Mouse (Mus musculus) kidney, postnatal 10 days (tissue): ENCODE data around the gene Gm49776.

Source experiments
- DNase-seq: peaks from one replicate; pipeline ENCODE4 v3.0.0; 2021; ENCODE audit warnings: mixed read lengths

Gm49776 gene

DNA sequence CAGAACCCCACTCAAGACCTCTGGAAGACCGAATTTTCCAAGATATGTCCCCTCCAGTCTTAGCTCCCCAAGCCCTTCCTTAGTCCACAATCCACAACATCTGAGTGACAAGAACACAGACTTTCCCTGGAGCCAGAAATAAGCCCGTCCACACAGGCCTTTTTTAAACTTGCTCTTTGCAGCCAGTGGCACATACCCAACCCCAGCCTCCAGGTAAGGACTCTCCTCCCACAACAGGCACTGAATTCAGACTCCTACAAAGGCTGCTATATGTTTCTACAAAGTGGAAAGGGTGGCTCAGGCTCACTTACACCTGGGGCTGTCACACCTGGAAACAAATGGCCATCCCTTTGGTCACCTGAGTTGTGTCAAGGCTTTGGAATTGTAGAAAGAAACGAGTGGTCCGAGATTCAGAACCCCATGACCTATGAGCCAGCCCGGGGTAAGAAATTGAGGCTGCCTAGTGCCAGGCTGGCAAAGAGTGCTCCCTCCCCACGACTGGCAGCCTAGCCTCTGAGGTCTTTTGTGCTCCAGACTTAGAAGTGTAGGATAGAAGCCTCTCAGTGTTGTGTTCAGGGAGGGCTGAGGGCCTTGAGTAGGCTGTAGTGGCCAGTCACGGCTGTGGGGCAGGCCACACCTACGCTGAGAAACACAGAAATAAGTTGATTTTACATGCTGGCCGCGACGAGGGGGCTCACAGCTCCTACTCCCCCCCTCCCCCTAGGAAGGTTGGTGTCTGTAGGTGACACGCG lies 24.0 kb downstream of the Gm49776 start:
- peak; percentile 28 for DNase-seq

DNA sequence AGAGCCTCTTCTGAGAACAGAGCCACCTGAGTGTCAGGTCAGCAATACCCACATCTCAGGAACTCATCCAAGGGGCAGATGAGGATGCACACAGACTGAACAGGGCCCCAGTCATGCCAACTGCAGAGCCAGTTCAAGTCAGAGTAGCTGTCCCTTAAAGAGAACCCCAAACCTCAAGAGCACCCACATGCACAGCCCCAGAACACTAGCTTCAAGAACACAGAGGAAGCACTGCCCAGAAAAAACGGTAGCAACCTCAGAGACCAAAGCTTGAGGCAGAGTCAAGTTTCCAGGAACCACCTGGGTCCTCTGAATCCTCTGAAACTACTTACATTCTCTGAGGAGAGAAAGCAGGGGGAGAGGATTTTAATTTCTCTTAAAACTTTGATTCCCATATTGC lies 24.7 kb downstream of the Gm49776 start:
- DNase-seq, result no peak

DNA sequence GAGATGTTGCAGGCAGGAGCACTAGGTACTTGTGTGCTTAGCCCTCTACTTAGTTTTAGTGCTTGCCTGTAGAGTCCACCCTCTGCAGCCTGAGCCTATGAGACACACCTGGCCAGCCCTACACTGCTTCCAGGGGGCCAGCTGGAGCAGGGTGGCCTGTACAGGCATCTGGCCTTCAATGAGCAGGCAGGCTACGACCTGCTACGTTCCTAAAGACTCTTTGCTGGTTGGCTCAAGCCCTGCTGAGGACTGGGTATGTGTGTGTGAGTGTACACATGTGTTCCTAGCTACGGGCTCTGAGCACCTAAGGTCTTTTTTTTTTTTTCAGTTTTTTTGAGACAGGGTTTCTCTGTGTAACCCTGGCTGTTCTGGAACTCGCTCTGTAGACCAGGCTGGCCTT lies 26.7 kb downstream of the Gm49776 start:
- no peak for DNase-seq

DNA sequence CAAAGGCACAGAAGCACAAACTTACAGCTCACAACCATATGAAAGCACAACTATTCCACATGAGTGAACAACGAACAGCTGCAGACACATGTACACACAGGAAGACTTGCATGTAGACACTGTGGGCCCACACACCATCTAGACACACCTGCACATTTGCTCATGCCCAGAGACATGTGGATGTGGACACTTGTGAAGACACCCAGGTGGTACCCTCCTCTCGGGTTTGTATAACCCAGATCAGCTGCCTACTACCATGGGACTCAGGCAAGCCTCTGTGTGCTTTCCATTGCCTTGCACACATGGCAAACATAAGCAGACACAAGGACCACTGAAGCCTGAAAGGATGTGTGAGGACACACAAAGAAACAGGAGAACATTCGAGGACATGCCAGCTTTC lies 27.1 kb downstream of the Gm49776 start:
- DNase-seq, result no peak

DNA sequence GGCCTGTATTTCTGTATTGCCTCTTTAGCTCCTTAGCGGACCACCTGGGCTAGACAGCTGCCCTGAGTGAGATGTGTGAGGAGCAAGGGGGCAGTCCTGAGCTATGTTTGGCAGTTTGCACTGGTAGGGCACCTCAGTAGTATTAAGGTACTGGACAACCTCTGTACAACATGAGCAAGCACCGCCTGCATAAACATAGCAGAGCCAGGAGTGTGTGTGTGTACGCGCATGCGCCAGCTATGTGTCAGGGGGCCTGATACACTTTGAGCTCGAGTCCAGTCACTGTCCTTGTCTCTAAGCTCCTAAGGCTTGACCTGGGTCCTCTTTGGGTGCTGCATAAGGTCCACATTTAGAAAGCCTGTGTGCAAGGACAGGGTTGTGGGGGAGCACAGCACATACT lies 27.5 kb downstream of the Gm49776 start:
- DNase-seq, result no peak

DNA sequence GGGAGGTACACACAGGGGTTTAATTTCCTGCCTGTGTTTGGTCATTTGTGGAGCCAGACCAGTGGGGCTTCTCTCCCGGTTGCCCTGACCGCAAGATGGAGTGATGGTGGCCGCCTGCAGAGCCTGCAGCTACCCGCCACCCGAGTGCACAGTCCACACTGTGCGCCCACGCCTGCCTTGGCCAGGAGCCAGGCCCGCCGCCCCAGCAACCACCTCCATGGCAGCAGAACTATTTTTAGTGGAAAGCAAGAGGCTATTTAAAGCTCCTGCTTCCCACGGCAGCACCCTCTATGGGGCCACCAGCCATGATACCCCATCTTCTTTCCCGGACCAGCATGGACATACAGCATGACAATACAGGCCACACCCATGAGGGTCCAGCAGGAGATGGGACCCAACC lies 28.5 kb downstream of the Gm49776 start:
- peak; percentile 40 for DNase-seq

DNA sequence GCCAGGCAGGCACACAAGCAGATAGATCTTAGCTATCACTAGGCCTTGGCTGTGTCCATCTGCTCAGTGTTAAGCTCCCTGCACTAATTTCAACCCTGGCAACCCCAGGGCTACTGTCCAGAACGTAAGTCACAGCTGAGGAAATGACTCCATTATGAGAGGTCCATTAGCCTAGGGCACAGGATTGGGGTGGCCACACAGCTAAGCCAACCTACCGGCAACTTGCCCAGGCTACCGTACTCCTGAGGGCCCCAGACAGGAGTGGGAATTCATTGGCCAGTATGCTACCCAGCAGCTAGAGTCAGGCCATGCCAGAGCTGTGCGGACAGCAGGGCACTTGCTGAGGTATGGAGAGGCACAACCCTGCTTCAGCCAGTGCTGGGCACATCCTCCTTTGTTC lies 29.3 kb downstream of the Gm49776 start:
- no peak for DNase-seq

DNA sequence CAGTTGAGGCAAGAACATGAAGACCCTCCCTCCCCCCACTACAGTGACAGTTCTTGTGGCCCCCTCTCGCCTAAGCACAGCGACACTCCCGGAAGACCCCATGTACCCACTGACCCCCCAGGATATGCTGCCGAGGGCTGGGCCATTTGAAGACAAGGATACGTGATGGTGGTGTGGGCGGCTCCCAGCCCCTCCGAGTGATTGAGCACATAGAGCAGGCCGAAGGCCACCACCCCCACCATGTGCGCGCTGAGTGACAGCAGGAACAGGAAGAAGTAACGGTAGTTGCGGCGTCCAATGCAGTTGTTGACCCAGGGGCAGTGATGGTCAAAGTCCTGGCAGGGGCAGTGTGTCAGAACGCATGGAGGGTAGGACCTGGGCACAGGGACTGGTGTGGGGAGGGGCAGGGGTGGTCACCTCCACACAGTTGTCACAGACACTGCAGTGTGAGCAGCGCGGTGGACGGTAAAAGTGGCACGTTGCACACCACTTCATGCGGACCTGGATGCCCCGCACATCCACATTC lies 30.2 kb downstream of the Gm49776 start:
- no peak for DNase-seq

DNA sequence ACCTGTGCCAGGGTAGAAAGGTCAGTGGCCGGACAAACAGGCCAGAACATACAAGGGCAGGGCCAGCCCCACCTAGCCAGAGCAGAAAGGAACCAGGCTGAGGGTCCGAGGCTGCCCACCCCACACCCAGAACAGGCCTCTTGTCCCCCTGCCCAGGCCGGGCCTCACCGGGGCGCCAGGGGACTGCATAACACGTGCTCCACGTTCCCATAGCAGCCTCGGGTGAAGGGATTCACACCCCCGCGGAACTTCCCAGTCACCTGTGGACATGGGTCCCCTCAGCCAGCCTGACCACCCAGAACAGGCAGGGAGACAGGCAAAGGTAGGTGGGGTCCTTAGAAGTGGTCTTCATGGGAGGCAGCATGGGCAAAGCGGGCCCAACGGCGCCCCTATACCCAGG lies 30.9 kb downstream of the Gm49776 start:
- DNase-seq, result no peak

DNA sequence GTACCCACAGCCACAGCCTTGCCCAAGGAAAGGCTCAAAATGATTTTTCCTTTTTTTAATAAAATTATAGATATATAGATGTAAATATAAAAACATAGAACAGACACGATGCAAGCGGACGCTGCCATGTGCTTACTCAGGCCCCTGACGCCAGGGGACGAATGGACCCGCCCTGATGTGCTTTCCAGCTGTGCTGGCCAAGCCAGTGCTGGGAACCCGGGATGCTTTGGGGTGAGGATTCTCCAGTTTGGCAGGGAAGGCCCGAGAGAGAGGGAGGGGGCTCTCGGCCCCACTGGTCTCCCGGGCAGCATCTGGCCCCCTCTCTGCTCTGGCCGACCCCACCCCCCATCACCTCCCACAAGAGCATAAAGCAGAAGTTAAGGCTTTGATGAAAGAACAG lies 35.9 kb downstream of the Gm49776 start:
- no peak for DNase-seq

DNA sequence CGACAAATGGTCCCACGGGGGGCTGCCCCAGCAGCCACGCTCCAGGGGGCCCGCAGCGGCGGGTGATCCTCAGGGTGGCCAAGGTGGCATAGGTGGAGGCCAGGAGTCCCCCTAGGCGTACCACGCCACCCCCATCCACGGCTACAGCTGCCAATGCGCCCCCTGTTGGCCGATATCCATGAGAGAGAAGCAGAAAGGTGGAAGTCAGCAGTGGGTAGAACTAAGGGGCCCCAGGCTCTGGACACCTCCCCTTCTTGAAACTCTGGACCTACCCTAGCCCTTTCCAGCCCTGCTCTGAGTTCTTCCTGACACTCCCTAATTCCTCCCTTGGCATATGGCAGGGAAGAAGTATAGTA lies 36.6 kb downstream of the Gm49776 start:
- no peak for DNase-seq

DNA sequence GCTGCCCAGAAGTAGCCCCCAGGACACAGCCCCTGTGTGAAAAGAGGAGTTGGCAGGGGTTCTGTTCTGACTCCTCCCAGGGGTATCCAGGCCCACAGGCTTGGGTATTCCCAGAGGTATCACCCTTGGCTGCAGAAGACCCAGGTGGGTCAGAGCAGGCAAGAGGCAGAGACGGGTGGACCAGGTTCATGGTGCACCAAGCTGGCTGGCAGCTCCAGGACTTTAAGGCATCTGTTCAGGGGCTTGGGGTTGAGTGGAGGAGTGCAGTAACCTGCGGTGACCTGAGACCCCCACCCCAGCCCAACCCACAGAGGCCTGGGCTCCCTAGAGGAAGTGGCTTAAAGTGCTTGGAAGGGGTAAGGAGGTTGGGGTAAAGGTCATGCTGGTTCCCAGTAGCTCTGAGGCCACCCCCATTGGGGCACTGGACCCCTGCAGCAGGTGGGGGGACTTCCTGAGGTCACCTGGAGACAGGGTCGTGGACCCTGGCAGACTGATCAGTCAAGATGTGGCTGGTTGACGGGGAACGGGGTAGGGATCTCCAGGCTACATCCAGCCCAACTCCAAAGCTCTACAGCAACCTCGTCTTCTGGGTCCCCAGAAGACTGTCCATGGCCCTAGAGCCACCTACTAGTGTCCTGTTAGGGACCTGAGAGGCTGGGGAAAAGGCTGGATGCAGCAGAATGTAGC lies 37.1 kb downstream of the Gm49776 start:
- DNase-seq, result no peak

DNA sequence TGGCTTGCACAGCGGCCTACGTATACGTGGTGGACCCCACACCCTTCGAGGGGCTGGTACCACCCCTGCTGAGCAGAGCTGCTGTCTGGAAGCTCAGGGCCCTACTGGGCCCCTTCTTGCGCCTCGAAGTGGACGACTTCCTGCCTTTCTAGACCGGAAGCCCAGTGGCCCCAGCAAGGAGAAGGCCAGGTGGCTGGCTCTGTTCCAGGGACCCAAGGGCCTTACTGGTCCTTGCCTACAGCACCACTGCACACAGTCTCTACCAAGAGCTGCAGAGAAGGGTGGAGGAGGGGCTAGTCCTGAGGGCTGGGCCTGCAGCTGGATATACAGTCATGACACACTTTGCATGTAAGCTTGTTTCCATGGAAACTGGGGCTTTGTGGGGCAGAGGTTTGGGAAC lies 38.1 kb downstream of the Gm49776 start:
- peak; percentile 64 for DNase-seq

DNA sequence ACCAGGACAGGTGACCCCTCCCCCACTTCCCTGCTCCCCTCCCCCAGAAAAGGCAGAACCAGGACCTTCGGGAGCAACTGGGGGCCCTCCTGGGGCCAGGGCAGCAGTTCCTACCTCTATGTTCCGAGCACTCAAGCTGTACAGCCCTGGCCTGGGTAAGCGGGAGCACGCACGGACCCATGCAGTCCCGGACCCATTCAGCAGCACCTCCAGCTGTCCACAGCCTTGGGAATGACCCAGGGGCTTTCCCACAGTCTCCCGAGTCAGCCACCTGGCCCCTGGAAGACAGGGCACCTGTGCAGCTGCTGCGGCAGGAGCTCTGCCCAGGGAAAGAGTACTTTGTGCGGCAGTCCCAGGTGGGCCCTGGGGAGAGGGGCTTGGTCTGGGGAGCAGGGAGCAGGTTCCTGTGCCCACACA lies 39.5 kb downstream of the Gm49776 start:
- no peak for DNase-seq

DNA sequence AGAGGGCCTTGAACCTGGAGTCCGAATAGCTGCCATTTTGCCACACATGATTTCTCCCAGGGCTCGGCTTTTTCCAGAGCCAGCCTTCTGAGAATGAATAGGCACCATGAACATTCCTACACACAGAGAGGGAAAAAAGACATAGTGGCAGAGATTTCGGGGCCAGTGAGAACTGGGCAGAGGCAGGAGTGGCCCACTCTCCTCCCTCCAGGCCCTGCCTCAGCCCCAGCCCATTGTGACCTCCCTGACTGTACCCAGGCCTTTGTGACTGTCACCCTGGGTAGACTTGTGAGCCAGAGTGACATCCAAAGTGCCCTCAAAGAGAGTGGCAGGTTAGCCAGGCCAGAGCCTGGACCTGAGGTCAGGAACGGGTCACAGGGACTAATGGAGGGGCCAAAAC lies 40.5 kb downstream of the Gm49776 start, which contains the start of gene Ccdc188:
Gene Ccdc188, plus strand, starts transcription at position 301 of the 400 bp plus-strand sequence.
- DNase-seq, result no peak

DNA sequence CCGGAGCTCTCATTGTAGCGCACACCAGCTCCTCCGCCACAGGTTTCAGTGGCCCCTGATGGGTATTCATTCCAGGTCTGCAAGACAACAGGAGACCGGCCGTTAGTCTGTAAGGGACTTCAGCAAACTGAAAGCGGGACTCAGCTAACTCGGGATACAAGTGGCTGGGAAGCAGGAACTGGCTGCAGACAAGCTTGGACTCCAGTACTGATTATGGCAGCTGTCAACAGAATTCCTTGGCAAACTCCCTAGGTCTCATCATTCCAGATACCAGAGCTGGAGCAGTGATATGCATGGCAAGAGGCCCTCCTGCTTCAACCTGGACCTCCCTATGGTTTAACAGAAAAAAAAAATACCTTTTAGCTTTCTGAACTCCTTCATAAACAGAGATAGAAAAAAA lies 43.3 kb downstream of the Gm49776 start:
- DNase-seq, result no peak

DNA sequence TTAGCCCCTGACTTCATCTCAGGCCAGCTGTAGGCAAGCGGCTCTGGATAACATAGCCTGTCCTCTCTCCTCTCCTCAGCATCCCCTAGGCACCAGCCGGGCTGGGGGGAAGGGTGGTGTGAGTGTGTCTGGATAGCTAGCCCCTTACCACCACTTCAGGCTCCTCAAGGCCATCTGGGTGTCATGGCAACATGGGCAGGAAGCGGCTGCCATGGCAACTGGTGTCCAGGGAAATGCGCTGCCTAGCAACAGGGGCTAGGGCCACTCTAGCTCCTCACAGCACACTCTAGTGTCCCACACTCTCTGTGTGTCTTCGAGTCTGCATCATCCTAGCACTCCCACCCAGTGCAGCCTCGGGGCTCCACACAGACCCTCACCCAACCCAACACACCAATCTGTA lies 44.4 kb downstream of the Gm49776 start:
- DNase-seq, result no peak

DNA sequence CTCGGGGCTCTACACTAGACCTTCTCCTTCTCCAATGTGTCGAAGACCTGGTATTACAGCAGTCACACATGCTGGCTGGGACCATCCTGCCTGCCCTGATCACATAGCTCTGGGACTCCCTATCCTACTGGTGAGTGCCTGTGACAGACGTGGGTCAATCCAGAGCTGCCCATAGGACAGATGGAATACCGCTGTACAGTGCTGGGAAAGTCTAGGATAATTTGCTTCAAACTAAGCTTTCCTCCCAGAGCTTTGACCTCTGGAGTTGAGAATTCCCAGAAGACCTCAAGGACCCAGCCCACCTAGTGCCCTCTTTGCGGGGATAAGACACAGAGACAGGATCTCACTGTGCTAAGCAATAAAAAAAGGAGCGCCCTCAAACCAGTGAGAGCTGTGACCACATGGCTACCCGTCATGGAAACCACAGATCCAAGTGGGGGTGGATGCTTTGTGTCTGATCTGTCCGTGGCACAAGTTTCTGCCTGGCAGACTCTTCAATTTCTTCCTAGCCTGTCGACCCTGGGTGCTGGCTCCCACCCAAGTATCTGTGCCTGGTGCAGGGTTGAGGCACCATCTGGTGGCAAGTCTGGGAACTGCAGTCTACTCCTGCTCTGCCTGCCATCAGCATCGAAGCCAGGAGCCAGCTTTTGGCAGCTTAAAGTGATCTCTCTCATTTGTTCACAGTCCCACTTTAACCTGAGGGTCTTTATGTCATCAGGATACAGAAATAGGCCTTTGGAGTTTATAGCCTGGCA lies 46.5 kb downstream of the Gm49776 start:
- peak; percentile 95 for DNase-seq

DNA sequence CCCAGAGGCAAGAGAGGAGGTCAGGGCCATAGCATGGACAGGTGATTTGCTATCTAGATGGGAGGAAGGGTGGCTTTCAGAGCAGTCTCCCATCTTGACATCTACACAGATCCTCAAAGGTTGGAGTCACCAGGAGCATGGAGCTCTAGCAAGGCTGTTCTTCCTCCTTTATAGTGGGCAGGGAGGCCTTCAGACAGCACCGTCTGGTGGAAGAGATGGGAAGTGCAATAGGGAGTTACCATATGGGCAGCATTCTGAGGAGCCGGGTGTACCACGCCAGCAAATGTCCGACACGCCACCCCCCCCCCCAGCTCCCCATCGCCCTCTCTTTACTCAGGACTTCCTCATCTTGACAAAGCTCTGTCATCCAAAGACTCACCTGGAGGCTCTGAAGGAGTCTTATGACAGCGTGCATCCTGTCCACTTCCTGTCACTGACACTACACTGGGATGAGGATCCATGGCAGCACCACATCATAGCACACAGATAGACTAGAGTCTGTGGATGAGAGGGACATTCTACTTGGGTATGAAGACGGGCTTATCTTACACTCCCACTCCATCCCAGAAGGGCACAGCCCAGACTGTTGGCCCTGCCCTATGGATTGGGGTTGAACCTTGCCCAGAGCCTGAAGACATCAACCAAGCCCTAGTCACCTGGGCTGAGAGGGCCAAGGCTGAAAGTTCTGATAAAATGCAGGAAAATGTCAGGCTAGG lies 47.3 kb downstream of the Gm49776 start:
- DNase-seq, result peak; percentile 82

DNA sequence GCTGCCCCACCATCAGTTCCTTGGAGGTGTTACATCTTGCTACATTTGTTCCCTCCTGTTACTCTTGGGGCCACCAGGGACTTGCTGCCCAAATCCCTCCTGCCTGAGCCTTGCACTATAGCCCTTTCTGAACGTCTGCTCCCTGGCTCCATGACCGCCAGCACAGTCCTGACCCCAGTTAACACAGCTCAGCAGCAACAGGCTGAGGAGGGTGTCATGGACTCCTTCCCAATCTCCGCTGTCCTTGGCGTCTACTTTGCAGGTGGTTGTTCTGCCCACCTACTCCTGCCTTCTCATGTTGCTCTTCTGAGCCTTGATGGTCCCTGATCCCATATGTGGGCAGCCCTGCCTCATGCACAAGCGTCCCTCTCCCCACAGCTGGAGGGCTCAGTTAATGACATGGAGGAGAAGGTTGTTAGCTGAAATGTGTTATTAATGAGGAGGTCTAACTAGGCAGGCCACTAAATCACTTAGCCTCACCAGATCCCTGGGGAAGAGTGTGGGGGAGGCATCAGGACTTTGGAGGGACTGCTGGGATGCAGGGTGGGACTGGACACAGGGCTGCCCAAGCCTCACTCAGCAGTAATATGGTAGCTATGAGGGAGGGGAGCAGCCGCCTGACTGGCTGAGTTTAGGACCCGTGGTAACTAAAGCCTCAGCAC lies 54.6 kb downstream of the Gm49776 start:
- no peak for DNase-seq

DNA sequence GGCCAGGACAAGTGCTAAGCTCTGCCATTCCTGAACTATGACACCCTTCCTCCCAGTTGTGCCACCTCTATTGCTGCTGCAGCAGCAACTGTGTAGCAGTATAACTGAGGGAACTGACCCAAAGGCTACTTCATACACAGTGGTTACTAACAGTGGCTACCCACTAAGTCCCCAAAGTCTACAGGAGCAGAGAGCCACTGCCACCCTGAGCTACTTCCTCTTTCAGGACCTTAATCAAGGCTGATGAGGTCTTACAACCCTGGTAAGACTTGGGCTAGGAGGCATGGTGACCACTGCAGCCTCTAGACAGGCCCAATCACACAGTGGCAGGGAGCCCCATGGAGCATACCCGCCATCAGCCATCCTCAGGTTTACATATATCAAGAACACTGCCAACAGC lies 56.1 kb downstream of the Gm49776 start:
- DNase-seq, result no peak

DNA sequence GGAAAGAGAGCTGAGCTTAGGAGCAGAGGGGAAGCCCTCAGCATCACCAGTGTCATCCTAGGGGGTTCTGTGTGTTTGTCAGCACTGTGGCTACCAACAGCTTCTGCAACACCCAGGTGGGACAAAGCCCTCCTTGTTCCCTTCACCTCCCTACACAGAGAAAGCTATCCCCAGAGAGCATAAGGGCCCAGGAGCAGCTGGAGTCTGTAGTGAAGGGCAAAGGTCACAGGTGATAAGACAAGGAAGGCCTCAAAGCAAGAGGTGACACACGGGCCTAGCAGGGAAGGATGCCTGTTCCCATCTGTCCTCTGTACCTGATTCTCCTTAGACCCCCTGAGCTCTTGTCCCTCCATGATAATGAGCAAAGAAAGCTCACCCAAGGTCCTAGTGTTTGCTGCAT lies 56.5 kb downstream of the Gm49776 start:
- no peak for DNase-seq

DNA sequence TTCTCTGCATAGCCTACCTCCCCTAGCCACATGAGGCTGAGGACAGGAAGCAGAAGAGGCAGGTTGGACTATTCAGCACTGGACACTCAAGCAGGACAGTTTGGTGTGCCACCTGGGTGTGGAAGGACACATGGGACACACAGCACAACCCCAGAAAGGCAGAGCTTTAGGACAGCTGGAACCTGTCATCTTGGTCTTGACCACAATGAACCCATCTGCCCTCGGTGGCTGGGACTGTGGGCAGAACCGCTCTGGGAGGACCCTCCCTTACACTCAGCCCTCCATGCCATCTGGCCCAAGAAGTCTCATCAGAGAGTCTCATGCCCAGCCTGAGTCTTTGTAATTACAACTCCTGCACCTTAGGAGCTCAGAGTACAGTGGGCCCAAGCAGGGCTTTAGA lies 58.1 kb downstream of the Gm49776 start:
- DNase-seq, result no peak
